Mouse (Mus musculus): Measurements from ENCODE around the gene Ebf1.

Gene Ebf1

GRCm38 (mm10) chr11:44832227-44832939, 215.3 kb downstream of the Ebf1 start:
- no peak for TF ChIP-seq GATA4 (IDR thresholded peaks at IDR 0.05; ENCODE audit: insufficient replicate concordance, low read length)

- no peak for TF ChIP-seq GATA4 (IDR thresholded peaks at IDR 0.05; ENCODE audit: insufficient replicate concordance, low read length)
Observed at GRCm38 (mm10) chr11:44832940-44833254, 215.8 kb downstream of the Ebf1 start.

GRCm38 (mm10) chr11:44833351-44833996, 216.4 kb downstream of the Ebf1 start:
- TF ChIP-seq GATA4 (IDR thresholded peaks at IDR 0.05; ENCODE audit: insufficient replicate concordance, low read length): no peak

GRCm38 (mm10) chr11:44835166-44835565, 218.0 kb downstream of the Ebf1 start:
- no peak for TF ChIP-seq GATA4 (IDR thresholded peaks at IDR 0.05; ENCODE audit: insufficient replicate concordance, low read length)

DNA sequence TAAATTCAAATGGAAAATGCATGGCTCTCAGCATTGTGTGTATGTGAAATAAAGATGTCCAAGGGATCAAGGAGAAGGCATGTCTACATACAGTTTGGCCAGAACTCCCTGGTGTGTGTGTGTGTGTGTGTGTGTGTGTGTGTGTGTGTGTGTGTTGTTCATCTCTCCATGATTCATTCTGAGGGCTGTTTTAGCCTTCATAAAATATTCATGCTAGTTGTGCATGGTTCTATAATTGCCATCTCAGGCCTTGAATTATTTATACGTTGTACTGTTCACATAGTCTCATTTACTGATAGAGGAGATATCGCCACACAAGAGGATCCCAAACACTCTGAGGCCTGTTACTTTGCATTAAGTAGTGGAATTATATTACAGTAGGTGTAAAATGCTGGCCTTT, 220.5 kb downstream of the Ebf1 start:
- TF ChIP-seq GATA4 (IDR thresholded peaks at IDR 0.05; ENCODE audit: insufficient replicate concordance, low read length): no peak

GRCm38 (mm10) chr11:44841127-44842056, 224.3 kb downstream of the Ebf1 start:
- TF ChIP-seq GATA4 (IDR thresholded peaks at IDR 0.05; ENCODE audit: insufficient replicate concordance, low read length): no peak

- no peak for TF ChIP-seq GATA4 (IDR thresholded peaks at IDR 0.05; ENCODE audit: insufficient replicate concordance, low read length)
Observed at GRCm38 (mm10) chr11:44851874-44852273, 234.8 kb downstream of the Ebf1 start.

DNA sequence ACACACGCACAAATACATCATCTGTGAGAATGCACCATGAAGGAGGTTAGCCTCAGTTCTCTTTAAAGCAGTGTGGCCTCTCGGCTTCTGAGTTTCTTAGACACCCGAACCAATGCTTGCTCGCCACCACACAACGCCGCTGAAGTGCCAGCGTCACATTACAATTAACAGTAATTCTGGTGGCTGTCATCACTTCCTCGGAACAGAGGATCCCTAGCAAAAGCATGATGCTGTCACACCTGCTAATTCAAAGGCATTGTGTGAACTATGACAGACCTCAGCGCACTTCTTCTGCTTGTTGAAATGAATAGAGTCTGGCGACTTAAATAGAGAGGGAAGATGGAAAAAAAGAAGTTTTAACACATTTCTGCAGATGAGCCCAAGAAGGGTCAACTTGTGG, 235.8 kb downstream of the Ebf1 start:
- no peak for TF ChIP-seq GATA4 (IDR thresholded peaks at IDR 0.05; ENCODE audit: insufficient replicate concordance, low read length)

DNA sequence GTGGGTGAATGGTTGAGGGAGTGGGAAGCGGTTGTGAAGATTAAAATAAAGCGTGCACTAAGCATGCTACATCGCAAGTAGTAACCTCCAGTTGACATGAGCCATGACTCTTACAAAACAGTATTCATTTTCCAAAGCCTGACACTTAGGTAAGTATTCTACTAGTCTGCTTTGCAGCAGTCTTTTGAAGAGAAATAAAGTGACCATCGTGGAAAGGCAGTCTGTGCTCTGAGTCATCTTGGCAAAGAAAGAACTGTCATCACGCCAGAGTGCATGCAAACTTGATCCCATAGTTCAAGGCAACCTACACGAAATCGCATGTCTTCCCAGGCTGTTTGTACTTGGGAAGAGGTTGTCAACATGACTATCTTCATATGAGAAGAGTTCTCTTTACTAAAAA, 237.4 kb downstream of the Ebf1 start:
- no peak for TF ChIP-seq GATA4 (IDR thresholded peaks at IDR 0.05; ENCODE audit: insufficient replicate concordance, low read length)

DNA sequence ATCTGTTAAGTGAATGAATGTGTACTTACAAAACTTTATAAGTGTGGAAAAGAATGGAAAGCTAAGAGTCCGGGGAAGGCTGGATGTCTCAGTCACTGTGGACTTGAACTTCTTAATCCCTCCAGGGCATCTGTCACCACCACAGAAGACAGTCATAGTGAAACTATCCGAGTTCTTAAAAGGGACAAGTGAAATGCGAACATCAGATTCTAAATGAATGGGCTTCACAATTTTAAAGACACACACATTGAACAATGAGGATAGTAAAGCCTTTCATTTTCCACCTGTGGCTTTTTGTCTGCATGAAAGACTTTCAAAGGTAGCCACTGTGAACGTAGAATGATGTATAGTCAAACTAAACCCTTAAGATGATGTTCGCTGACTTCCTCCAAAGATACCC, 244.0 kb downstream of the Ebf1 start:
- no peak for TF ChIP-seq GATA4 (IDR thresholded peaks at IDR 0.05; ENCODE audit: insufficient replicate concordance, low read length)

GRCm38 (mm10) chr11:44863910-44864309, 246.8 kb downstream of the Ebf1 start:
- TF ChIP-seq GATA4 (IDR thresholded peaks at IDR 0.05; ENCODE audit: insufficient replicate concordance, low read length): no peak

- TF ChIP-seq GATA4 (IDR thresholded peaks at IDR 0.05; ENCODE audit: insufficient replicate concordance, low read length): no peak
Observed at GRCm38 (mm10) chr11:44866476-44867149, 249.5 kb downstream of the Ebf1 start.

GRCm38 (mm10) chr11:44867433-44867832, 250.3 kb downstream of the Ebf1 start:
- TF ChIP-seq GATA4 (IDR thresholded peaks at IDR 0.05; ENCODE audit: insufficient replicate concordance, low read length): no peak

DNA sequence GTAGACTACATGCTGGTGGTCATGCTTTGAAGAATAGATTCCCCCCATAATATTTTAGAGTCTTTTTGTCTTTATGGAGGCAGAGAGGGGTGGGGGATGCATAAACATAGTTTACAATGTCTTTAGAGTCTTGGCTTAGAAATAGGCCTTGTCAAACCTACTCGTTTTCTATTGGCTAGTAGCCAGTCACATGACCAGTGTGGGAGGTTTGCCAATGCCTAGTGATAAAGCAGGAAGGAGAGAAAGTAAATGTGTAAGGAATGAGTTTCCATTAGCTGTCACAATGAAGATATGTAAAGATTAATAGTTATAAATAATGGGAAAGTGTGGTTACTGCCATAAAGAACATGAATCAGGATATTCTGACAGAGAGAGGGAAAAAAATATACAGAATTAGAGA, 256.8 kb downstream of the Ebf1 start:
- TF ChIP-seq GATA4 (IDR thresholded peaks at IDR 0.05; ENCODE audit: insufficient replicate concordance, low read length): no peak

DNA sequence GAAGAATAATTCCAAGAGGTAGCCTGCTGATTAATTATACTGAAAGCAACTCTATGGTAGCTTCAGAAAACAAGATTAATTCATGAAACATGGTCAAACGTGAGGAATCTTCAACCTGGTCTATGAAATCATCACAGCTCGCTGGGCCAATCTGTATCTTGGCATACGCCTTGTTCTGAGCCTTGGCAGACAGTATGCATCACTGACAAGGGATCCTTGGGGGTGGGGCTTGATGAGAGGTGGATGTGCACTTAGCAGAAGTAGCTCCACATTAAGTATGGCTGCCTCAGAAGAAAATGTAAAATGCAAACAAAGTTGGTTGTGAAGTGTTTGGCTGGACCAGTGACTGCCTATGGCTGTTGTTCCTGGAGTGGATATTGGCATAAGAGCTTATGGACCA, 258.1 kb downstream of the Ebf1 start:
- no peak for TF ChIP-seq GATA4 (IDR thresholded peaks at IDR 0.05; ENCODE audit: insufficient replicate concordance, low read length)
